Mouse (Mus musculus): ENCODE measurements around the gene Bcl9. TPM values are rescaled to one million over a fixed set of nuclear protein-coding genes. Genes with fewer than 3 reads are reported as not detected.

Bcl9 gene
- total and polyA plus RNA-seq, 3 experiments, result 2.1 to 20.8 TPM; not detected in 1

GRCm38 (mm10) chr3:97201943-97202342 is 95.8 kb downstream of the Bcl9 start:
- Histone ChIP-seq H3K4me3 (ENCODE audit: control insufficient read depth in 1 of 2, insufficient read depth in 1 of 2, low read depth in 2 of 2, low read length in 2 of 2) (no peak overlapping the region), H3K27me3 (ENCODE audit: control insufficient read depth in 1 of 2, insufficient read depth in 2 of 2, low read length in 2 of 2) (no peaks in the 10 kb centered on the region), H3K27ac (ENCODE audit: control insufficient read depth, low read depth, low read length) (no peak overlapping the region), H3K79me2 (ENCODE audit: control insufficient read depth, insufficient read depth, low read length, poor library complexity) (no peaks in the 10 kb centered on the region), H3K9me3 (replicated peaks; ENCODE audit: insufficient read depth, low read length) (no peaks in the 10 kb centered on the region), H3K4me1 (ENCODE audit: control insufficient read depth in 1 of 2, insufficient read depth in 2 of 2, low read length in 2 of 2) (peaks cover 4 to 11% of the 10 kb centered on the region in 2 experiments), H3K9ac (ENCODE audit: control insufficient read depth, low read depth, low read length, poor library complexity, severe bottlenecking) (no peak overlapping the region), H3K36me3 (ENCODE audit: control insufficient read depth in 1 of 2, insufficient read depth in 2 of 2, low read length in 2 of 2) (peaks cover 0 to 12% of the 10 kb centered on the region in 2 experiments; a peak in 2 of 4 replicates)
- TF ChIP-seq KAT2A (conservative IDR thresholded peaks at IDR 0.05; ENCODE audit: low read depth, low read length) (no peak), TBP (IDR thresholded peaks at IDR 0.05; ENCODE audit: low read depth, low read length) (0 out of 2 replicates have a peak, but pooled peaks have one; percentile 35), CHD2 (IDR thresholded peaks at IDR 0.05; ENCODE audit: low read length) (no peak), MAZ (IDR thresholded peaks at IDR 0.05; ENCODE audit: low read depth, low read length) (no peak), ETS1 (IDR thresholded peaks at IDR 0.05; ENCODE audit: low read depth, low read length) (no peak), ZC3H11A (IDR thresholded peaks at IDR 0.05; ENCODE audit: low read depth, low read length) (peak; percentile 62), E2F4 (IDR thresholded peaks at IDR 0.05; ENCODE audit: borderline replicate concordance, low read depth, low read length) (no peak), SMC3 (IDR thresholded peaks at IDR 0.05; ENCODE audit: low read depth, low read length) (peak; percentile 92), NELFE (IDR thresholded peaks at IDR 0.05; ENCODE audit: low read depth, low read length) (no peak), RAD21 (IDR thresholded peaks at IDR 0.05; ENCODE audit: low read depth, low read length) (peak; percentile 65), SIN3A (IDR thresholded peaks at IDR 0.05; ENCODE audit: low read length) (no peak), MAFK (IDR thresholded peaks at IDR 0.05; ENCODE audit: borderline replicate concordance, low read depth, low read length) (no peak), POLR2A (IDR thresholded peaks at IDR 0.05; ENCODE audit: control insufficient read depth in 1 of 2, insufficient read depth in 1 of 2, low read depth in 1 of 2, low read length in 2 of 2, poor library complexity in 1 of 2) (no peak), ELF1 (IDR thresholded peaks at IDR 0.05; ENCODE audit: low read depth, low read length) (no peak), ZMIZ1 (IDR thresholded peaks at IDR 0.05; ENCODE audit: low read depth, low read length) (no peak), GABPA (IDR thresholded peaks at IDR 0.05; ENCODE audit: low read depth, low read length) (no peak), ZNF384 (IDR thresholded peaks at IDR 0.05; ENCODE audit: low read depth, low read length) (no peak), EP300 (IDR thresholded peaks at IDR 0.05; ENCODE audit: low read depth in 1 of 2, low read length in 2 of 2) (no peak), POLR2AphosphoS2 (IDR thresholded peaks at IDR 0.05; ENCODE audit: low read length) (no peak), CTCF (IDR thresholded peaks at IDR 0.05 in 2 of 3, conservative IDR thresholded peaks at IDR 0.05 in 1 of 3; ENCODE audit: control insufficient read depth in 1 of 3, insufficient read depth in 1 of 3, low read depth in 2 of 3, low read length in 3 of 3, poor library complexity in 1 of 3, severe bottlenecking in 1 of 3) (peak; percentile 94 to 100 (median 96))
- DNase-seq (ENCODE audit: low read depth, low spot score), result peak; percentile 86

GRCm38 (mm10) chr3:97199261-97199660 is 98.5 kb downstream of the Bcl9 start:
- H3K4me3 ChIP-seq (ENCODE audit: control insufficient read depth in 1 of 2, insufficient read depth in 1 of 2, low read depth in 2 of 2, low read length in 2 of 2), result no peak overlapping the region
- H3K4me1 ChIP-seq (ENCODE audit: control insufficient read depth in 1 of 2, insufficient read depth in 2 of 2, low read length in 2 of 2), result peaks cover 2 to 10% of the 10 kb centered on the region in 2 experiments
- DNase-seq (ENCODE audit: low read depth, low spot score), result no peak
- no peaks in the 10 kb centered on the region for H3K79me2 ChIP-seq (ENCODE audit: control insufficient read depth, insufficient read depth, low read length, poor library complexity)
- no peak overlapping the region for H3K9ac ChIP-seq (ENCODE audit: control insufficient read depth, low read depth, low read length, poor library complexity, severe bottlenecking)
- TF ChIP-seq ZC3H11A (IDR thresholded peaks at IDR 0.05; ENCODE audit: low read depth, low read length) (no peak), KAT2A (conservative IDR thresholded peaks at IDR 0.05; ENCODE audit: low read depth, low read length) (no peak), MAZ (IDR thresholded peaks at IDR 0.05; ENCODE audit: low read depth, low read length) (no peak), POLR2AphosphoS2 (IDR thresholded peaks at IDR 0.05; ENCODE audit: low read length) (no peak), ZMIZ1 (IDR thresholded peaks at IDR 0.05; ENCODE audit: low read depth, low read length) (no peak), ZNF384 (IDR thresholded peaks at IDR 0.05; ENCODE audit: low read depth, low read length) (no peak), USF1 (IDR thresholded peaks at IDR 0.05; ENCODE audit: low read depth, low read length) (no peak), POLR2A (IDR thresholded peaks at IDR 0.05; ENCODE audit: control insufficient read depth in 1 of 2, insufficient read depth in 1 of 2, low read depth in 1 of 2, low read length in 2 of 2, poor library complexity in 1 of 2) (no peak), TCF12 (IDR thresholded peaks at IDR 0.05; ENCODE audit: low read depth, low read length) (no peak), GABPA (IDR thresholded peaks at IDR 0.05; ENCODE audit: low read depth, low read length) (no peak), MYB (IDR thresholded peaks at IDR 0.05; ENCODE audit: low read depth, low read length) (no peak), TAL1 (IDR thresholded peaks at IDR 0.05; ENCODE audit: low read length) (no peak), NELFE (IDR thresholded peaks at IDR 0.05; ENCODE audit: low read depth, low read length) (no peak), ETS1 (IDR thresholded peaks at IDR 0.05; ENCODE audit: low read depth, low read length) (no peak), SIN3A (IDR thresholded peaks at IDR 0.05; ENCODE audit: low read length) (no peak)
- no peak overlapping the region for H3K27ac ChIP-seq (ENCODE audit: control insufficient read depth, low read depth, low read length)
- H3K9me3 ChIP-seq (replicated peaks; ENCODE audit: insufficient read depth, low read length), result no peaks in the 10 kb centered on the region
- H3K36me3 ChIP-seq (ENCODE audit: control insufficient read depth in 1 of 2, insufficient read depth in 2 of 2, low read length in 2 of 2), result peaks cover 0 to 2% of the 10 kb centered on the region in 2 experiments; a peak in 2 of 4 replicates
- no peaks in the 10 kb centered on the region for H3K27me3 ChIP-seq (ENCODE audit: control insufficient read depth in 1 of 2, insufficient read depth in 2 of 2, low read length in 2 of 2)
